Mouse (Mus musculus) lung, adult 18-20 months (tissue): ENCODE results near the gene 5031410I06Rik.
"Not testable (repeated sequence)": the region's sequence is repeated elsewhere in the genome, so short reads cannot be mapped to it uniquely, and the experiment has no call there.

ENCODE experiments used
- DNase-seq, 2 experiments: peaks; one replicate each; pipeline ENCODE4 v3.0.0; 2022; ENCODE audit warnings: mixed read lengths in 2 of 2

Gene 5031410I06Rik

DNA sequence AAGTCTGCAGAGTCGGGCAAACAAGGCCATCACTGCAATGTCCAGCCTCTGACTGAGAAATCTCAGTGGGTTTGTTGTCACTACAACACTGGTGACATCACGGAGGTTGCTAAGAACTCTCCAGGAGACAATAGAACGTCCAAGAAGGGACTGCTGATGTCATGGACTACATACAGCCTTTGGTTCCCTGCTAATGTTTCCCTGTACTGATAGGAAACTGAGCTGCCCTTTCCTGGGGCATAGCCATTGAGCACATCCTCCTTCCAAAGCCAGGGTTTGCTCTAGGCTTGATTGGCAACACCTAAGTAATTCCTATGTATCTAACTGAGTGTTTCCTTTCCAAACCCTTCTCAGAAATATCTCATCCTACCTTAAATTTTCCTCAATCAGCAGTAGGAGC is at the start of gene 5031410I06Rik:
Gene 5031410I06Rik (minus strand): TSS at position 101 of the 400 bp plus-strand sequence.
- not testable (repeated sequence) for DNase-seq

DNA sequence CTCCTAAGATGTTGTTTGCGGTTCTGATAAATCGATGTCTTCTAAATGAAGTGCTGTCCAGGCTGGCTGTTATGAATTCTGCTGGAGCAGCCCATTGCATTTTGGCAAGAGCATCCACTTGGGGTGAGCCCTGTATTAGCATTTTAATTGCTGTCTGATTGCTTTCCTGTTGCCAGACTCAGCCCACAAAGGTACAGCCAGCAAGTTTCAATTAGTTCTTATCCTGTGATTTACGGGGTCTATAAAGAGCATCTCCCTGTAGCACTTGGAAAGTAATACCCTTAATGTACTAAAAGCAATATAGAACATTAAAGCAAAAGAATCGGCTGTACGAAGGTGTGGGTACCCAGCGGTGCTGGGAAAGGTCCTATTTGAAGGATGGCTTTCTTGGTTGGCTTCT is 37.7 kb upstream of the 5031410I06Rik start:
- DNase-seq = no peak

DNA sequence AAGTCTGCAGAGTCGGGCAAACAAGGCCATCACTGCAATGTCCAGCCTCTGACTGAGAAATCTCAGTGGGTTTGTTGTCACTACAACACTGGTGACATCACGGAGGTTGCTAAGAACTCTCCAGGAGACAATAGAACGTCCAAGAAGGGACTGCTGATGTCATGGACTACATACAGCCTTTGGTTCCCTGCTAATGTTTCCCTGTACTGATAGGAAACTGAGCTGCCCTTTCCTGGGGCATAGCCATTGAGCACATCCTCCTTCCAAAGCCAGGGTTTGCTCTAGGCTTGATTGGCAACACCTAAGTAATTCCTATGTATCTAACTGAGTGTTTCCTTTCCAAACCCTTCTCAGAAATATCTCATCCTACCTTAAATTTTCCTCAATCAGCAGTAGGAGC is 16.2 kb upstream of the 5031410I06Rik start, which contains the start of gene Gm10220:
Gene Gm10220 (minus strand): TSS at position 101 of the 400 bp plus-strand sequence.
- not testable (repeated sequence) for DNase-seq

DNA sequence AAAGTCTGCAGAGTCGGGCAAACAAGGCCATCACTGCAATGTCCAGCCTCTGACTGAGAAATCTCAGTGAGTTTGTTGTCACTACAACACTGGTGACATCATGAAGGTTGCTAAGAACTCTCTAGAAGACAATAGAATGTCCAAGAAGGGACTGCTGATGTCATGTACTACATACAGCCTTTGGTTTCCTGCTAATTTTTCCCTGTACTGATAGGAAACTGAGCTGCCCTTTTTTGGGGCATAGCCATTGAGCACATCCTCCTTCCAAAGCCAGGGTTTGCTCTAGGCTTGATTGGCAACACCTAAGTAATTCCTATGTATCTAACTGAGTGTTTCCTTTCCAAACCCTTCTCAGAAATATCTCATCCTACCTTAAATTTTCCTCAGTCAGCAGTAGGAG is 16.0 kb downstream of the 5031410I06Rik start, which contains the start of gene Gm10471:
Gene Gm10471 (minus strand): TSS at position 101 of the 400 bp plus-strand sequence.
- DNase-seq = not testable (repeated sequence)

DNA sequence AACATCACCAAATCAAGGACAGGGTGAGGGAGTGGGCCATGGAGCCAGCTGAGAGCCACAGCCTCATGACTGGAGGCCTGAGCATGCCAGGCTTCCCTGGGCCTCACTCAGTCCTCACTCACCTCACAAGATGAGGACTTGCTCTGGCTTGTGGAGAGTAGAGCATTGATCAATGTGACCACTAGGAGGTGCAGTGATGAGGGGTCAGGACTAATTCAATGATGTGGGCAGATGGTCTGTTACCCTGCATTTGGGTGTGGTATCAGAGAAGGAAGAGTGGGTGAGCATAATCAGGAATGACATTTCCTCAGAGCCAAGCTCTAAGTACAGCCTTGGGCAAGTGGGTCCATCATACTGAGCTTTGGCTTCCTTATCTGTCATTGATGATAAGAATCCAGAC is 26.1 kb downstream of the 5031410I06Rik start:
- DNase-seq = not testable (repeated sequence)

DNA sequence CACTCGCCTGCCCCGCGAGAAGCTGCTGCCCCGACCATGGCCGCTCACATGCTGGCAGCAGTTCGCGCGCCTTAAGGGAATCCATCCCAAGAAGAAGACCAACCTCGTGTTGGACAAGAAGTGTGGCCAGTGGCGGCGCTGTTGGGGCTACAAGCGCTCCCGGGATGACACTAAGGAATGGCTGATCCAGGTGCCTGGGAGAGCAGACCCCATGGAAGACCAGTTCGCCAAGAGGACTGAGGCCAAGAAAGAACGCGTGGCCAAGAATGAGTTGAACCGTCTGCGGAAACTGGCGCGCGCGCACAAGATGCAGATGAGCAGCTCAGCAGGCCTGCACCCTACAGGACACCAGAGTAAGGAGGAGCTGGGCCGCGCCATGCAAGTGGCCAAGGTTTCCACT is 34.4 kb downstream of the 5031410I06Rik start:
- no peak for DNase-seq

DNA sequence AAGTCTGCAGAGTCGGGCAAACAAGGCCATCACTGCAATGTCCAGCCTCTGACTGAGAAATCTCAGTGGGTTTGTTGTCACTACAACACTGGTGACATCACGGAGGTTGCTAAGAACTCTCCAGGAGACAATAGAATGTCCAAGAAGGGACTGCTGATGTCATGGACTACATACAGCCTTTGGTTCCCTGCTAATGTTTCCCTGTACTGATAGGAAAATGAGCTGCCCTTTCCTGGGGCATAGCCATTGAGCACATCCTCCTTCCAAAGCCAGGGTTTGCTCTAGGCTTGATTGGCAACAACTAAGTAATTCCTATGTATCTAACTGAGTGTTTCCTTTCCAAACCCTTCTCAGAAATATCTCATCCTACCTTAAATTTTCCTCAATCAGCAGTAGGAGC is 46.7 kb downstream of the 5031410I06Rik start, which contains the start of gene Gm7347:
Gene Gm7347 (minus strand): TSS at position 101 of the 400 bp plus-strand sequence.
- DNase-seq = not testable (repeated sequence)
